Mouse (Mus musculus) liver, embryonic 14.5 days (tissue): ENCODE results near the gene Crb3.

Experiments
- CTCF ChIP-seq: IDR thresholded peaks from 2 replicates; pipeline ENCODE4 v1.5.1; 2016; ENCODE audit warnings: antibody characterized with exemption, low read depth, control low read depth
- EP300 ChIP-seq: IDR thresholded peaks from 2 replicates; pipeline ENCODE4 v1.6.1; 2016; ENCODE audit warnings: antibody characterized with exemption, low read depth

DNA sequence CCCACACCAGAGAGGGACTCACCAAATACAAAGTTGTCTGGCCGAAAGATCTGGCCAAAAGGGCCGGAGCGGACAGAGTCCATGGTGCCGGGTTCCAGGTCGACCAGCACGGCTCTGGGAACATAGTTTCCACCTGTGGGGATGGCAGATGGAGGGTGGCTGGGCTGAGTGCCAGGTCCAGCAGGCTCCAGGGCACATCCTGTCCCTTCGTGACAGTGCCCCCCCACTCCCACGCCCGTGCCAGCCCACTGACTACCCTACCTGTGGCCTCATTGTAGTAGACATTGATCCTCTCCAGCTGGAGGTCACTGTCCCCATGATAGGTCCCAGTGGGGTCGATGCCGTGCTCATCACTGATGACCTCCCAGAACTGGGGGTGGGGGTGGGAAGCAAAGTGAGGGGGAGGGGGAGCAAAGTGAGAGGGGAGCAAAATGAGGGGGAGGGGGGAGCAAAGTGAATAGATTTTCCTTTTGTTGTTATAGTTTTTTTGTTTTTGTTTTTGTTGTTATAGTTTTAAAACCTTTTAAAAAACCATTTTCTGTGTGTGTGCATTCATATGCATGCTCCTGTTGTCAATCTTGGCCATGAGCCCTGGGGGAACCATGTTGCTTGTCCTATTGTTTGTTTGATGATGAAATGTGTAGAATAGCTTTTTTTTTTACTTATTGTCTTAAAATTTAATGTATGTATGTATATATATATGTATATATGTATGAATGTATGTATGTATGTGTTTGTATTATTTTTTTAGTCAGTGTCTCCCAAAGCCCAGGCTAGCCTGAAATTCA is 27.3 kb downstream of the Crb3 start:
- TF ChIP-seq CTCF (no peak), EP300 (no peak)
